Mouse (Mus musculus): ENCODE results near the gene Tgfb1i1.

- no peak for TF ChIP-seq CTCF (IDR thresholded peaks at IDR 0.05; ENCODE audit: low read depth, low read length)
- no peak for TF ChIP-seq POLR2A (IDR thresholded peaks at IDR 0.05; ENCODE audit: extremely low read depth, insufficient read depth, low read length)
Observed at GRCm38 (mm10) chr7:128245547-128245946, 1.1 kb upstream of the Tgfb1i1 start.

Data from liver, adult 2 months (tissue).